Mouse (Mus musculus): ENCODE measurements around the gene Tsg101.
"Not testable (repeated sequence)": the region's sequence is repeated elsewhere in the genome, so short reads cannot be mapped to it uniquely, and the experiment has no call there.

The Tsg101 gene

DNA sequence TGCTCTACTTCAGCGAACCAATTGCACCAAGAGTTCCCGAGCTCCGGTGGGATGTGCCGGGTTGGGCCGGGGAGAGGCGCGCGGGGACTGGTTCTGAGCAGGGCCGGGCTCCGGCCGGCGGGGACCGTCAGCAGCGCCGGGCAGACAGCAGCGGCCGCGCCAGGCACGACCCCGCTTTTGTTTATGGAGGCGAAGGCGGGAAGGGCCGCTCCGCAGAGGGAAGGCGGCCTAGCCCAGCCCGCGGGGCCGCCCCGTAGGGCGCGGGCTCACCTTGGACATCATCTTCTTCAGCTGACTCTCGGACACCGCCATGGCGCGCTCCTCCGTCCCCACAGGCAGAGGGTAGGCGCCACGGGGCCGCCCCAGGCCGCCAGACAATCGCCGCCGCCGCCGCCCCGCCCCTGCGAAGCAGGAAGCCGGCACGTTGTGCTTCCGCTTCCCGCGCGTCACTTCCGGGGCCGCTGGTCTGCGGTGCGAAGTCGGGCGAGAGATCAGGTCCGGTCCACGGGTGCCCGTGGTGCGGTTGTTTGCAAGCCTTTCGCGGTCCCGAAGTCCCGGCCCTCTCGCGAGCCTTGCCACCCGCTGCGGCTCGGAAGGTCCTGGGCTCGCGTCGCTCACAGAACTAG lies at the start of gene Tsg101:
Gene Tsg101, minus strand, starts transcription at position 419 of the 626 bp plus-strand sequence.
- CTCF ChIA-PET, result interaction anchor here (0.6 kb wide), 1 partner anchor 86 kb away, joined by 4 read pairs; no protein-coding TSS in a partner anchor

- CTCF ChIA-PET, result interaction anchor here (0.6 kb wide), 1 partner anchor 1158 kb away, joined by 3 read pairs; no protein-coding TSS in a partner anchor
These were observed 44.3 kb upstream of the Tsg101 start for GRCm38 (mm10) chr7:46964070-46964469.

DNA sequence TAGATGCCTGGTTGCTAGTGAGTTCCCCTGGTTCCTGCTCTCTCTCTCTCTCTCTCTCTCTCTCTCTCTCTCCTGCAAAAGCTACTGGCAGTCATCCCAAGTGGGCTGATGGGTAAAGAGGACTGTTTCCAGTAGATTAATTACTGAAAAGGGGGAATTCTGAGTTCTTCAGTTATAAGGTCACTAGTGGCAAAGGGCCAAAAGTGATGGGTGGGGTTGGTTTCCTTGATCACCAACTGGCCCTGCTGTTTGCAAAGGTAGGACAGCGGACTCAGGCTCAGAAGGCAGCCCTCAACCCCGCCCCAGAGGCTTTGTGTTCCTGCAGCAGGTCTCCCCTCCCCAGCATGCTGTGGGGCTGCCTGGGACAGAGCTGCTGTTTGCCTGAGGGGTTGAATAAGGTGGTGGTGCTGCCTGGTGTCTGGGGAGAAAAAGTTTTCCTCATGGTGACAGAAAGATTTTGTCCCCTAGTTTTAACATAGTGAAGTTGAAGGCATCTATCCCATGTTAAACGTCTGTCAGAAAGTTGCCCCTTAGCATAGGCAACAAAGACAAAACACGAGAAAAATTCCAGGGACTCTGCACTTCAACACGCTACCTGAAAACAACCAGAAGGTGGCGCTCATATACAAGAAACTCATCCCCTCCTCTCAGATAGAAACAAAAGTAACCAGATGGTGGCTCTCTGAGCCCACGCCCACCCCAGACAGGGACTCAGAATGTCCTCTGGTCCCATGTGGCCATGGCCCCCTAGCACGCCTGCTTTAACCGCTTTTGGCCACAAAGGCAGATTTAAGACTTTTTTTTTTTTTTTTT lies 43.2 kb upstream of the Tsg101 start:
- CTCF ChIA-PET, result no interaction called here

DNA sequence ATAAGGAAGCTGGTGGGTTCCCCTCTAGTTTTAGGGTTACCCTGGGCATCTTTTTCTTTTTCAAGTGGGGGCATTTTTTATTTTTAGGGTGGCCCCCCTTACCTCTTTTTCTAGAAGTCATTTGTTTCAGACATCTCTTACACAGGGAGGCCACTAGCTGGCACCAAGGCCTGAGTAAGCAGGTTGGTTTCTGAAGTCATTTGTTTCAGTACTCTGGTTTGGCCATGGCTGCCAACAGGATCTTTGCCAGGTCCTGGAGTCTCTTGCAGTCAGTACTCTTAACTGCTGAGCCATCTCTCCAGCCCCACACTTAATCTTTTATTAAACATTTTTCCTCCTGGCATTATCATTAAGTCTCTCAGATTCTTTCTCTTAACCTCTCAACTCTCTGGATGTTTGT lies 42.4 kb upstream of the Tsg101 start:
- CTCF ChIA-PET, result no interaction called here

DNA sequence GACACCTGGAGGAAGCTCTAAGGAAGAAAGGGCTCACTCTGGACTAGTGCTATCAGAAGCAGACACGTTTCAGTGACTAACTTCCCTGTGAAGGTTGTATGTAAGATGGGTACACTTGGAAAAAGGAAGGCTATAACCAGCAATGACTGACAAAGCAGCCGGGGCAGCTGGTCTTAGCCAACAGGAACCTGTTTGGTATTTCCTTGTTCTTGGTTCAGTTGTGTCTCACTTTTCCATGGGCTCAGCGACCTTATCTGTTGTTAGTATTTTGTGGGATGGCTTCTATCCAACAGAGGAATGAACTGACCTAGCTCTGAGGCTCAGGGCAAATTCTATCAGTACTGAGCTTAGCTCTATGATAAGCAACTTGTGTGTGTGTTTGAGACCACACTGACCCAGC lies 41.2 kb upstream of the Tsg101 start:
- CTCF ChIA-PET, result interaction anchor here (0.6 kb wide), 1 partner anchor 188 kb away, joined by 4 read pairs; no protein-coding TSS in a partner anchor

DNA sequence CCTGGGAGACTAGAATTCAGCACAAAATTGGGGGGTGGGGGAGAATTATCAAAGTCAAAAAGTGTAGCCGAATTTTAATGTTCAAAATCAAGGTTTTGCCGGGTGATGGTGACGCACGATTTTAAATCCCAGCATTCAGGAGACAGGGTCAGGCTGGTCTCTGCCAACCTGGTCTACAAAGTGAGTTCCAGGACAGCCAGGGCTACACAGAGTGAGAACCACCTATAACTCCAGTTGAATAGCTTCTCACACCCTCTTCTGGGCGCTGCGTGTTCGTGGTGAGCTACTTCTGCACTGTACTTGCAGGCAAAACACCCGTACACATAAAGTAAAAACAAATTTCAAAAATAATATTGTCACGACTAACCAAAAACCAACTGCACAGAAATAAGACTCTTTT lies 39.1 kb upstream of the Tsg101 start:
- CTCF ChIA-PET, result interaction anchor here (0.7 to 0.9 kb wide), 2 partner anchors 49 to 191 kb away, joined by 3 to 14 read pairs; no protein-coding TSS in a partner anchor

- CTCF ChIA-PET, result interaction anchor here (0.9 to 1.0 kb wide), 2 partner anchors 64 to 192 kb away, joined by 3 to 14 read pairs; no protein-coding TSS in a partner anchor
These were observed 38.3 kb upstream of the Tsg101 start, which contains the start of gene Uevld for GRCm38 (mm10) chr7:46957831-46958691. Uevld (minus strand) TSS chr7:46958527.

GRCm38 (mm10) chr7:46935847-46936246 lies 16.1 kb upstream of the Tsg101 start:
- CTCF ChIA-PET, result interaction anchor here (0.6 to 0.7 kb wide), 3 partner anchors 15 to 84 kb away, joined by 4 to 5 read pairs (median 5); no protein-coding TSS in a partner anchor

GRCm38 (mm10) chr7:46934788-46935187 lies 15.0 kb upstream of the Tsg101 start:
- CTCF ChIA-PET, result no interaction called here

GRCm38 (mm10) chr7:46931370-46931769 lies 11.6 kb upstream of the Tsg101 start:
- CTCF ChIA-PET, result no interaction called here

GRCm38 (mm10) chr7:46928291-46928690 lies 8.5 kb upstream of the Tsg101 start:
- CTCF ChIA-PET, result no interaction called here

DNA sequence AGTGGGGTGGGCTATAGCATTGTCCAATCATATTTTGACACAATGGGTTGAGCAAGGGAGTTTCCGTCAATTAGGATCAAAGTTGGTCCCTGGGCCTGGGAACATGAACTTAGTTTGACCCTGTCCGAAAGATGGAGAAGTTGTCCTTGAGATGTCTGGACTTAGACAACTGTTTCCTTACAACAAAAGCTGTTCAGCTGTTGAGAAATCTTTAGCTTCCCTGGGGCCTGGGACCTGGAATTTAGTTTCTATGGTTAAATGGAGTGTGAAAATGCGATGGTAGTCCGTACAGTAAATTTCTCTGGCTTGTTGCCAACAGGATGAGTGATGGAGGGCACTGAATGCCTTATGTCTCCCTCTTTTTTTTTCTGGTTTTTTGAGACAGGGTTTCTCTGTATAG lies 2.3 kb upstream of the Tsg101 start:
- CTCF ChIA-PET, result interaction anchor here (0.6 kb wide), 1 partner anchor 137 kb away, joined by 4 read pairs; no protein-coding TSS in a partner anchor

- CTCF ChIA-PET, result interaction anchor here (0.6 kb wide), 1 partner anchor 87 kb away, joined by 4 read pairs; no protein-coding TSS in a partner anchor
These were observed 944 bp downstream of the Tsg101 start for GRCm38 (mm10) chr7:46918678-46919371.

- CTCF ChIA-PET, result no interaction called here
These were observed 3.4 kb downstream of the Tsg101 start for GRCm38 (mm10) chr7:46916376-46916775.

DNA sequence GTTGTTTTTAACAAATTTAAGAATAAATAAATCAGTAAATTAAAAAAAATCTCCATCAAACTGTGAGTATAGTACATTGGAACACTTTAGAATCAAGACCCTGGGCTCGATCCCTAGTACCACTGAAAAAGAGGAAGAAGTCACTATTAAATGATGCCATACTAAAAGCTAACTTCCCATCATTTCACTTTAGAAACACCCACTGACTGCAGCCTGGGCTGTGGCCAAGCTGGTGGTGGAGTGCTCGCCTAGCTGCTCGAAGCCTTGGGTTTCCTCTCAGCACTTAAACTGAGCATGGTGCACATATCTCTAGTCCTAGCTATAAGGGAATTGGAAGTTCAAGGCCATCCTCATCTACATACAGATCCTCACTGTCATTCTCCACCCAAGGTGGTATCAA lies 8.5 kb downstream of the Tsg101 start:
- CTCF ChIA-PET, result no interaction called here

DNA sequence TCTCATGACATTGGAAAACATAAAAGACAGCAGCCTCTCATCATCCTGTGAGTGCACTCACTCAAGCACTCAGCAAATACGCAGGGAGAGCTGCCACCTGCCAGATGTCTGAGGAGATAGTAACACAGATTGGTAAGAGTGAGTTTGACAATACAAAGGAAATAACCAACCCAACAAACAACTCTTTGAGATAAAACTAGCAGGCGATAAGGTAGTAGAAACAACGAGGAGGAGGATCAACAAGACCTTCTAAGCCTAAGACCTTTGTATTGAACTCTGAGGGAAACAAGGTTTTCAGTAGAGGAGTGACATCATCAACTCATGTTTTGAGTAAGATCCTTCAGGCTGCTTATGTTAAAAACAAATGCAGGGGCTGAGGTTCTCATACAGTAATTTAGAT lies 20.4 kb downstream of the Tsg101 start:
- CTCF ChIA-PET, result no interaction called here

- CTCF ChIA-PET, result interaction anchor here (0.7 kb wide), 1 partner anchor 999 kb away, joined by 4 read pairs; the partner anchor contains the start of gene Tmem143
These were observed 24.3 kb downstream of the Tsg101 start for GRCm38 (mm10) chr7:46895511-46895910.

DNA sequence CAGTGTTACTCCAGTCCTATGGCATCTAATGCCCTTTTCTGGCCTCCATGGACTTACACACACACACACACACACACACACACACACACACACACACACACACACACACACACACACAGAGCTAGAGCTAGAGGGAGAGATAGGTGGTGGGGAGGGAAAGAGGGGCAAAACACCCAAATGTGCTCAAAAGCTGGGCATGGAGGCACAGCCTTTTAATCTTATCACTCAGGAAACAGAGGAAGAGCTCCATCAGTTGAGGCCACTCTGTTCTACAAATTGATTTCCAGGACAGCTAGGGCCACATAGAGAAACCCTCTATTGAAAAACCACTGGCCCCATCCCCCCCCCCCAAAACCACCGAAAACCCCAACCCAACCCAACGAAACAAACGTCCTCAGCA lies 36.5 kb downstream of the Tsg101 start:
- CTCF ChIA-PET, result no interaction called here

DNA sequence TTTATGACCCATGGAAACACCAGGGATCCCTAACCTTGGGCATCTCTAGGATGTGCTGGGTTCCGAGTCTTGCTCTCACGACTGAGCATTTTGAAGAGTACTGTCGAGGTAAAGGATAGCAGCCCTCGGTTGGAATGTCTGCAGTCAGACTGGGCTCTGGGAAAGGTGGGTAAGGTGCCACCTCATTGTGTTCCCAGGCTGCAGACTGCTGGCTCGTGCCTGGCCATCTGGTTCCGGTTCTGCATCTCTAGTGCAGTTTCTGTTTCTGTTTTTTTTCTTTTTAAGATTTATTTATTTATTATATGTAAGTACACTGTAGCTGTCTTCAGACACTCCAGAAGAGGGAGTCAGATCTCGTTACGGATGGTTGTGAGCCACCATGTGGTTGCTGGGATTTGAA lies 37.8 kb downstream of the Tsg101 start:
- CTCF ChIA-PET, result not testable (repeated sequence)

- CTCF ChIA-PET, result no interaction called here
These were observed 38.8 kb downstream of the Tsg101 start for GRCm38 (mm10) chr7:46880992-46881391.

DNA sequence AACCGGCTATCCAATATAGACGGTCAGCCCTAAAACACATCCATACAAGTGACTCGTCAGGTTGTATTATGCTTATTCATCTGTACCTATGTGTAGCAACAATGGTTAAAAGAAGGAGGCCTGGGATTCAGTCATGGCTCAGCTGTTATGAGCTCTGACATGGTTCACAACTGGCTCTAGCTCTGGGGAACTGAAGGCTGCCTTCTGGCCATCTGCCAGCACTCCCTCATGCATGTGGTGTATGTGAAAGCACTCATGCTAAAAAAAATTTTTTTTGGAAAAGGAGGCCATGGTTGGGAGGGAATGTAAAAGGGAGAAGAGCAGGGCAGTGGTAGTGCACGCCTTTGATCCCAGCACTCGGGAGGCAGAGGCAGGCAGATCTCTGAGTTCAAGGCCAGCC lies 39.9 kb downstream of the Tsg101 start:
- CTCF ChIA-PET, result no interaction called here
